Mouse (Mus musculus): ENCODE data around the gene Chrna4. TPM values are rescaled to one million over a fixed set of nuclear protein-coding genes. Genes with fewer than 3 reads are reported as not detected.

Chrna4 gene
- total and polyA plus RNA-seq, 3 experiments = 0.12 TPM; not detected in 2

DNA sequence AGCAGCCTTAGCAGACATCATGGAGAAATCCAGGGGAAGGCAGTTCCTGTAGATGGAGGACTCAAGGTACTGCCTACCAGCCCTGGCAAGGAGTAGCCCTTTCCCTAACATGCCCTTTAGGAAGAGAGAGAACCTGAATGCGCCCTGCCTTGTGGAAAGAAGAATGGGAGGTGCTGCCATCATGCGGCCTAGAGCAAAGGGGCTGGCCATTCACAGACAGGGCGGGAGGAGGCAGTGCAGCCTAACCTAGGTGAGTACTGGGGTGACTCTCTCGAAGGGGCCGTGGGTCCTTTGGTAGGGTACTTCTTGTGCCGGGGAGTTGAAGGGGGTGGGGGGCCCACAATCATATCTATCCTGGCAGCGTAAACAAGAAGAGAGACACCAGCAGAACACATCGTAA lies 41.7 kb upstream of the Chrna4 start:
- Histone ChIP-seq H3K79me2 (ENCODE audit: control insufficient read depth, insufficient read depth, low read length, poor library complexity) (peaks cover 7% of the 10 kb centered on the region), H3K27ac (ENCODE audit: control insufficient read depth, low read depth, low read length) (no peak overlapping the region), H3K27me3 (ENCODE audit: control insufficient read depth in 1 of 2, insufficient read depth in 2 of 2, low read length in 2 of 2) (0 out of 4 replicates have a peak, but pooled peaks cover 0 to 2% of the 10 kb centered on the region in 2 experiments), H3K36me3 (ENCODE audit: control insufficient read depth in 1 of 2, insufficient read depth in 2 of 2, low read length in 2 of 2) (peaks cover 0 to 9% of the 10 kb centered on the region in 2 experiments; a peak in 2 of 4 replicates), H3K4me3 (ENCODE audit: control insufficient read depth in 1 of 2, insufficient read depth in 1 of 2, low read depth in 2 of 2, low read length in 2 of 2) (no peak overlapping the region), H3K9me3 (replicated peaks; ENCODE audit: insufficient read depth, low read length) (no peaks in the 10 kb centered on the region), H3K4me1 (ENCODE audit: control insufficient read depth in 1 of 2, insufficient read depth in 2 of 2, low read length in 2 of 2) (peaks cover 0 to 15% of the 10 kb centered on the region in 2 experiments; a peak in 2 of 4 replicates), H3K9ac (ENCODE audit: control insufficient read depth, low read depth, low read length, poor library complexity, severe bottlenecking) (no peak overlapping the region)
- no peak for TF ChIP-seq MYC (IDR thresholded peaks at IDR 0.05; ENCODE audit: low read depth, low read length)
- no peak for TF ChIP-seq MAFK (IDR thresholded peaks at IDR 0.05; ENCODE audit: borderline replicate concordance, low read depth, low read length)
- TF ChIP-seq TBP (IDR thresholded peaks at IDR 0.05; ENCODE audit: low read depth, low read length) = no peak
- no peak for TF ChIP-seq GABPA (IDR thresholded peaks at IDR 0.05; ENCODE audit: low read depth, low read length)
- no peak for TF ChIP-seq MXI1 (IDR thresholded peaks at IDR 0.05; ENCODE audit: low read depth, low read length)
- TF ChIP-seq ZMIZ1 (IDR thresholded peaks at IDR 0.05; ENCODE audit: low read depth, low read length) = no peak
- no peak for TF ChIP-seq NELFE (IDR thresholded peaks at IDR 0.05; ENCODE audit: low read depth, low read length)
- no peak for TF ChIP-seq UBTF (IDR thresholded peaks at IDR 0.05; ENCODE audit: borderline replicate concordance, insufficient read depth, low read depth, low read length)
- no peak for DNase-seq (ENCODE audit: low read depth, low spot score)

GRCm38 (mm10) chr2:181083945-181084344 lies 40.6 kb upstream of the Chrna4 start:
- Histone ChIP-seq H3K79me2 (ENCODE audit: control insufficient read depth, insufficient read depth, low read length, poor library complexity) (peaks cover 7% of the 10 kb centered on the region), H3K9ac (ENCODE audit: control insufficient read depth, low read depth, low read length, poor library complexity, severe bottlenecking) (no peak overlapping the region), H3K27me3 (ENCODE audit: control insufficient read depth in 1 of 2, insufficient read depth in 2 of 2, low read length in 2 of 2) (no peaks in the 10 kb centered on the region), H3K4me1 (ENCODE audit: control insufficient read depth in 1 of 2, insufficient read depth in 2 of 2, low read length in 2 of 2) (peaks cover 2 to 25% of the 10 kb centered on the region in 2 experiments; a peak in 2 of 4 replicates), H3K4me3 (ENCODE audit: control insufficient read depth in 1 of 2, insufficient read depth in 1 of 2, low read depth in 2 of 2, low read length in 2 of 2) (no peak overlapping the region), H3K27ac (ENCODE audit: control insufficient read depth, low read depth, low read length) (no peak overlapping the region), H3K36me3 (ENCODE audit: control insufficient read depth in 1 of 2, insufficient read depth in 2 of 2, low read length in 2 of 2) (peaks cover 0 to 15% of the 10 kb centered on the region in 2 experiments; a peak in 2 of 4 replicates), H3K9me3 (replicated peaks; ENCODE audit: insufficient read depth, low read length) (no peaks in the 10 kb centered on the region)
- TF ChIP-seq TAL1 (IDR thresholded peaks at IDR 0.05; ENCODE audit: low read length) (no peak), MYB (IDR thresholded peaks at IDR 0.05; ENCODE audit: low read depth, low read length) (no peak), MEF2A (IDR thresholded peaks at IDR 0.05; ENCODE audit: extremely low read depth, insufficient replicate concordance, low read depth, low read length, poor library complexity, severe bottlenecking) (no peak), MXI1 (IDR thresholded peaks at IDR 0.05; ENCODE audit: low read depth, low read length) (no peak), USF1 (IDR thresholded peaks at IDR 0.05; ENCODE audit: low read depth, low read length) (peak; percentile 31; the same call in 1 of the 2 replicates)
- peak; percentile 33 for DNase-seq (ENCODE audit: low read depth, low spot score)

- peak overlapping the region; percentile 85 for H3K9ac ChIP-seq (ENCODE audit: control insufficient read depth, low read depth, low read length, poor library complexity, severe bottlenecking)
- H3K36me3 ChIP-seq (ENCODE audit: control insufficient read depth in 1 of 2, insufficient read depth in 2 of 2, low read length in 2 of 2) = peaks cover 0 to 15% of the 10 kb centered on the region in 2 experiments; a peak in 2 of 4 replicates
- no peaks in the 10 kb centered on the region for H3K9me3 ChIP-seq (replicated peaks; ENCODE audit: insufficient read depth, low read length)
- peak overlapping the region; percentile 40 for H3K27ac ChIP-seq (ENCODE audit: control insufficient read depth, low read depth, low read length)
- DNase-seq (ENCODE audit: low read depth, low spot score) = peak; percentile 80
- peaks cover 7% of the 10 kb centered on the region for H3K79me2 ChIP-seq (ENCODE audit: control insufficient read depth, insufficient read depth, low read length, poor library complexity)
- peaks cover 2 to 25% of the 10 kb centered on the region in 2 experiments; a peak in 2 of 4 replicates for H3K4me1 ChIP-seq (ENCODE audit: control insufficient read depth in 1 of 2, insufficient read depth in 2 of 2, low read length in 2 of 2)
- no peaks in the 10 kb centered on the region; a peak in 1 of 4 replicates for H3K27me3 ChIP-seq (ENCODE audit: control insufficient read depth in 1 of 2, insufficient read depth in 2 of 2, low read length in 2 of 2)
- H3K4me3 ChIP-seq (ENCODE audit: control insufficient read depth in 1 of 2, insufficient read depth in 1 of 2, low read depth in 2 of 2, low read length in 2 of 2) = peak overlapping the region; percentile 53 to 76
- peak; percentile 75 to 87 for TF ChIP-seq POLR2A (IDR thresholded peaks at IDR 0.05; ENCODE audit: control insufficient read depth in 1 of 2, insufficient read depth in 1 of 2, low read depth in 1 of 2, low read length in 2 of 2, poor library complexity in 1 of 2)
- TF ChIP-seq ELF1 (IDR thresholded peaks at IDR 0.05; ENCODE audit: low read depth, low read length) = no peak
- no peak for TF ChIP-seq CTCF (IDR thresholded peaks at IDR 0.05 in 2 of 3, conservative IDR thresholded peaks at IDR 0.05 in 1 of 3; ENCODE audit: control insufficient read depth in 1 of 3, insufficient read depth in 1 of 3, low read depth in 2 of 3, low read length in 3 of 3, poor library complexity in 1 of 3, severe bottlenecking in 1 of 3)
- peak; percentile 69 for TF ChIP-seq NELFE (IDR thresholded peaks at IDR 0.05; ENCODE audit: low read depth, low read length)
- TF ChIP-seq MYC (IDR thresholded peaks at IDR 0.05; ENCODE audit: low read depth, low read length) = peak; percentile 69
- TF ChIP-seq EP300 (IDR thresholded peaks at IDR 0.05; ENCODE audit: low read depth in 1 of 2, low read length in 2 of 2) = peak in 1 of 2 experiments; percentile 37; a peak in 1 of 4 replicates
- 0 out of 2 replicates have a peak, but pooled peaks have one; percentile 7 for TF ChIP-seq HCFC1 (IDR thresholded peaks at IDR 0.05; ENCODE audit: low read depth, low read length)
- peak; percentile 54; the same call in 1 of the 2 replicates for TF ChIP-seq MAX (IDR thresholded peaks at IDR 0.05; ENCODE audit: low read length)
- TF ChIP-seq POLR2AphosphoS5 (IDR thresholded peaks at IDR 0.05; ENCODE audit: borderline replicate concordance, low read depth, low read length) = no peak
- TF ChIP-seq MXI1 (IDR thresholded peaks at IDR 0.05; ENCODE audit: low read depth, low read length) = peak; percentile 49; the same call in 1 of the 2 replicates
- TF ChIP-seq TBP (IDR thresholded peaks at IDR 0.05; ENCODE audit: low read depth, low read length) = 0 out of 2 replicates have a peak, but pooled peaks have one; percentile 37
These were observed 37.5 kb upstream of the Chrna4 start for GRCm38 (mm10) chr2:181080886-181081285.
